Mouse (Mus musculus): ENCODE measurements at regions not wholly inside any gene's neighbourhood (a gene's known extent, or its start where the extent isn't known, plus 50 kb on each side); places are given as distances from the start of the nearest gene placed in this dataset.

DNA sequence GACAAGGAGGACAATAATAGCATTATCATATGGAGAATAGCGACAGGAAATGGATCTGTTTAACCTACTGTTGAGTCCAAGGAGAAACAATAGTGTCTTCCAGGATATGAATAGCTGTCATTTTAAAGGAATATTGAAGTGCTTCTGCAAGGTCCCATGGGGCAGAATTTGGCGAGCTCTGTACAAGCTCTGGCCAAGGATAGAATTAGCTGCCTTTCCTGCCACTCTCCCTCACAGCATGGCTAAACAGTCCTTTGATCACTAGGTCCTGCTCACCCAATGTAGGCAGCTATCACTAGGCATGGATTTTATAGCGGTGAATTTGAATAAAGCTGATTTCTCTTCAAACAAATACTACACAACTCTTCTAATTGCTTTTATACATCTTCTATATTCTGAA lies 74.2 kb upstream of the Map3k7 start:
- TF ChIP-seq CTCF (IDR thresholded peaks at IDR 0.05; ENCODE audit: low read depth), result no peak
- TF ChIP-seq EP300 (optimal IDR thresholded peaks at IDR 0.05), result no peak
